Mouse (Mus musculus): ENCODE measurements around the gene Gm43517. TPM values are rescaled to one million over a fixed set of nuclear protein-coding genes. Genes with fewer than 3 reads are reported as not detected.

Gm43517 gene
- total RNA-seq, 1 experiment = not detected

DNA sequence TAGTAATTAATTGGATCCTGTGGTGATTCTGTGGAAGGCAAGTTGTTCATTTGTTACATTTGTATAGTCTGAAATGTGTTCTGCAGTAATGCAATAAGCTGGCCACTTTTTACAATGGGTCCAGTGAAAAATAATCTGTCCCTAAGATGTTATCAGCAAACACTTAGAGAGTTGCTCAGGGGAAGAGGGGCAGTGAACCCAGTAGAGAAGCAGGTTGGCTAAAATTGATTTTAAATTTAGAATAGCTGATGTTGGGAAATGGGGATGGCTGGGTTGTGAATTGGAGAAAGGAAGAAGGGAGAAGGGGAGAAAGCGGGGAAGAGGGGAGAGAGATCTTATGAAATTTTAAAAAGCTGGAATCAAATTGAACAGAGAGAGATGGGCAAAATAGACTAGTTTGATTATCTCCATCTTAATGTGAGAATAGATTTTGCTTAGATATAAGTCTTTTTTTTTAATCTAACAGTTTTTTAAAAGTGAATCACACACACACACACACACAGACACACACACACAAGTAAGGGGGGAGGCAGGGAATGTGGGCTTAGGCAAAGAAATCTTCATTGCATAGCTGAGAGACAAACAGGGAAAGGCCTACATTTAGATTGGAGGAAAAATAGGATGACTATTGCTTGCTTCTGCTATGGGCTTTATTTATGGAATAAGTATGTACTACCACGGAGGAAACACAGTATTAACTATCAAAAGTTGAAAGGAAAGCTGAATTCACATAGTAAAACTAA is 3.1 kb downstream of the Gm43517 start:
- DNase-seq (ENCODE audit: low read depth, low spot score) = no peak
- Histone ChIP-seq H3K4me1 (ENCODE audit: control insufficient read depth in 2 of 2, insufficient read depth in 2 of 2, low read length in 2 of 2, poor library complexity in 1 of 2) (no peaks in the 10 kb centered on the region), H3K27ac (ENCODE audit: insufficient read depth, low read depth, low read length, poor library complexity, severe bottlenecking) (no peak overlapping the region), H3K9ac (ENCODE audit: insufficient read depth, low read depth, low read length, poor library complexity, severe bottlenecking) (no peak overlapping the region), H3K9me3 (ENCODE audit: control insufficient read depth, insufficient read depth, low read depth, low read length) (no peaks in the 10 kb centered on the region), H3K36me3 (ENCODE audit: control insufficient read depth, insufficient read depth, low read length, poor library complexity, severe bottlenecking) (no peaks in the 10 kb centered on the region), H3K4me3 (ENCODE audit: insufficient read depth in 1 of 2, low read depth in 1 of 2, low read length in 2 of 2, poor library complexity in 1 of 2, severe bottlenecking in 1 of 2) (no peak overlapping the region)
- in situ Hi-C loops (cut with MboI; ENCODE audit: low sequenced_read_pairs in 2 of 2, unreplicated experiment in 2 of 2) = no loop called here
- TF ChIP-seq ZNF384 (IDR thresholded peaks at IDR 0.05; ENCODE audit: low read depth, low read length) = no peak
- no peak for TF ChIP-seq ZC3H11A (IDR thresholded peaks at IDR 0.05; ENCODE audit: borderline replicate concordance, low read depth, low read length)
- no peak for TF ChIP-seq MAFK (IDR thresholded peaks at IDR 0.05; ENCODE audit: insufficient read depth, low read depth, low read length)
- TF ChIP-seq CHD2 (IDR thresholded peaks at IDR 0.05; ENCODE audit: low read depth, low read length) = no peak
- no peak for TF ChIP-seq HCFC1 (IDR thresholded peaks at IDR 0.05; ENCODE audit: borderline replicate concordance, insufficient read depth, low read length)

DNA sequence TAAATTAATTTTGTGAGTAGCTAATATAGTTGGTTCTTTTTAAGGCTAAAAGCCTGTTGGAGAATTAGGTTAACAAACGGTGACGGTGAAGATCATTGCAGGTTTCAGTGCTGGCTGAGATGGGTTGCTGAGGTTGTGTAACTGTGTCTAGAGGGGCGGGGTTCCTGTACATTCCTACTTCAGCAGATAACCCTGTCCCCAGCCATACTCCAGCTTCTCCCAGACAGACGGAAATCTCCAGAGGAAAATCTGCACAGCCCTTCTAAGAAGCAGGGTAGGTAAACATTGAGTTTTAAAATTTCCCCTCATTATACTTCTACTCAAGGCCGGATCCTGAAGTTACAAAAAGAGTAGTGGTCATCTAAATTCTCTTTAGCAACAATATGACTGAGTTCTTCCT is 4.7 kb downstream of the Gm43517 start:
- Histone ChIP-seq H3K9ac (ENCODE audit: insufficient read depth, low read depth, low read length, poor library complexity, severe bottlenecking) (no peak overlapping the region), H3K4me3 (ENCODE audit: insufficient read depth in 1 of 2, low read depth in 1 of 2, low read length in 2 of 2, poor library complexity in 1 of 2, severe bottlenecking in 1 of 2) (no peak overlapping the region), H3K9me3 (ENCODE audit: control insufficient read depth, insufficient read depth, low read depth, low read length) (no peaks in the 10 kb centered on the region), H3K36me3 (ENCODE audit: control insufficient read depth, insufficient read depth, low read length, poor library complexity, severe bottlenecking) (no peaks in the 10 kb centered on the region), H3K27ac (ENCODE audit: insufficient read depth, low read depth, low read length, poor library complexity, severe bottlenecking) (no peak overlapping the region), H3K4me1 (ENCODE audit: control insufficient read depth in 2 of 2, insufficient read depth in 2 of 2, low read length in 2 of 2, poor library complexity in 1 of 2) (no peaks in the 10 kb centered on the region)
- no peak for DNase-seq (ENCODE audit: low read depth, low spot score)
- in situ Hi-C loops (cut with MboI; ENCODE audit: low sequenced_read_pairs in 2 of 2, unreplicated experiment in 2 of 2) = no loop called here
- TF ChIP-seq ZNF384 (IDR thresholded peaks at IDR 0.05; ENCODE audit: low read depth, low read length) (no peak), CHD2 (IDR thresholded peaks at IDR 0.05; ENCODE audit: low read depth, low read length) (no peak), HCFC1 (IDR thresholded peaks at IDR 0.05; ENCODE audit: borderline replicate concordance, insufficient read depth, low read length) (no peak), ZC3H11A (IDR thresholded peaks at IDR 0.05; ENCODE audit: borderline replicate concordance, low read depth, low read length) (no peak), MAFK (IDR thresholded peaks at IDR 0.05; ENCODE audit: insufficient read depth, low read depth, low read length) (no peak)

DNA sequence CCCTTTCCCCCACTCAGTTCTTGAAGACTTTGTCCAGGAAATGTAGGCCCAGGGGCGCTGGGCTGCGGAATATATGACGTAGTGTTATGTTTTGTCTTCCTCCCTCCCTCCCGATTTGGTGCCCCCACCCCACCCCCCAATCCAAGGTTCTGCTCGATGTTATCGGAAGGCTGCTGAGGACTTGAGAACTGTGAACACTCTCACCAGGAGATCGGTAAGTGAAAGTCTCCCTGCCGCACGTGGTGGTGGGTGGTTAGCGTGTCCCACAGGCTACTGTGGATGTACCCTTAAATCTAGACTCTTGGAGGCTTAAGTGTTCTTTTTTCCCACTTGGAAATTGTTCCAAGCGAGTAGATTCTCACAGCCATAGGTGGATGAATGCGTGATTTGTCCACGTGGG is 5.3 kb downstream of the Gm43517 start:
- no peaks in the 10 kb centered on the region for H3K36me3 ChIP-seq (ENCODE audit: control insufficient read depth, insufficient read depth, low read length, poor library complexity, severe bottlenecking)
- no peaks in the 10 kb centered on the region for H3K4me1 ChIP-seq (ENCODE audit: control insufficient read depth in 2 of 2, insufficient read depth in 2 of 2, low read length in 2 of 2, poor library complexity in 1 of 2)
- DNase-seq (ENCODE audit: low read depth, low spot score) = no peak
- no peak overlapping the region for H3K27ac ChIP-seq (ENCODE audit: insufficient read depth, low read depth, low read length, poor library complexity, severe bottlenecking)
- TF ChIP-seq ZC3H11A (IDR thresholded peaks at IDR 0.05; ENCODE audit: borderline replicate concordance, low read depth, low read length) (no peak), HCFC1 (IDR thresholded peaks at IDR 0.05; ENCODE audit: borderline replicate concordance, insufficient read depth, low read length) (no peak), CHD2 (IDR thresholded peaks at IDR 0.05; ENCODE audit: low read depth, low read length) (no peak), MAFK (IDR thresholded peaks at IDR 0.05; ENCODE audit: insufficient read depth, low read depth, low read length) (no peak), ZNF384 (IDR thresholded peaks at IDR 0.05; ENCODE audit: low read depth, low read length) (no peak)
- in situ Hi-C loops (cut with MboI; ENCODE audit: low sequenced_read_pairs in 2 of 2, unreplicated experiment in 2 of 2) = no loop called here
- no peak overlapping the region for H3K4me3 ChIP-seq (ENCODE audit: insufficient read depth in 1 of 2, low read depth in 1 of 2, low read length in 2 of 2, poor library complexity in 1 of 2, severe bottlenecking in 1 of 2)
- no peak overlapping the region for H3K9ac ChIP-seq (ENCODE audit: insufficient read depth, low read depth, low read length, poor library complexity, severe bottlenecking)
- no peaks in the 10 kb centered on the region for H3K9me3 ChIP-seq (ENCODE audit: control insufficient read depth, insufficient read depth, low read depth, low read length)

DNA sequence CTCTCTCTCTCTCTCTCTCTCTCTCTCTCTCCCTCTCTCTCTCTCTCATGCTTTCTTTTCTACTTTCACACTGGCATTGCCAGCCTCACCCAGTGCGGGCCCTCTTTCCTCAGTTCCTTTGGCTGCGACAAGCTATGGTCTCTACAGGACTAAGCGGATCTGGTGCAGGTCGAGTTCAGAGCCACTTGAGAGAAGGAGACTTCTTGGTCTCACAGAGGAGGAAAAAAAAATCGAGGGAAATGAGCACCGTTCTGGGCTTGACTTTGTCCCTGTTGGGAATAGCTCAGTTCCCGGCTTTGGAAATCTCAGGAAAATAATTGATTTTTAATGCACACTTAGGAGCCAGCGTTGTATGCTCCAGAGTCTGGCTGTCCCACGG is 5.9 kb downstream of the Gm43517 start:
- H3K36me3 ChIP-seq (ENCODE audit: control insufficient read depth, insufficient read depth, low read length, poor library complexity, severe bottlenecking) = no peaks in the 10 kb centered on the region
- no peaks in the 10 kb centered on the region for H3K4me1 ChIP-seq (ENCODE audit: control insufficient read depth in 2 of 2, insufficient read depth in 2 of 2, low read length in 2 of 2, poor library complexity in 1 of 2)
- H3K4me3 ChIP-seq (ENCODE audit: insufficient read depth in 1 of 2, low read depth in 1 of 2, low read length in 2 of 2, poor library complexity in 1 of 2, severe bottlenecking in 1 of 2) = peak overlapping the region in 1 of 2 experiments; percentile 33; a peak in 1 of 4 replicates
- no peak overlapping the region for H3K27ac ChIP-seq (ENCODE audit: insufficient read depth, low read depth, low read length, poor library complexity, severe bottlenecking)
- H3K9me3 ChIP-seq (ENCODE audit: control insufficient read depth, insufficient read depth, low read depth, low read length) = no peaks in the 10 kb centered on the region
- no peak for TF ChIP-seq ZNF384 (IDR thresholded peaks at IDR 0.05; ENCODE audit: low read depth, low read length)
- TF ChIP-seq CHD2 (IDR thresholded peaks at IDR 0.05; ENCODE audit: low read depth, low read length) = no peak
- TF ChIP-seq ZC3H11A (IDR thresholded peaks at IDR 0.05; ENCODE audit: borderline replicate concordance, low read depth, low read length) = no peak
- no peak for TF ChIP-seq MAFK (IDR thresholded peaks at IDR 0.05; ENCODE audit: insufficient read depth, low read depth, low read length)
- no peak for TF ChIP-seq HCFC1 (IDR thresholded peaks at IDR 0.05; ENCODE audit: borderline replicate concordance, insufficient read depth, low read length)
- in situ Hi-C loops (cut with MboI; ENCODE audit: low sequenced_read_pairs in 2 of 2, unreplicated experiment in 2 of 2) = no loop called here
- no peak overlapping the region for H3K9ac ChIP-seq (ENCODE audit: insufficient read depth, low read depth, low read length, poor library complexity, severe bottlenecking)
- no peak for DNase-seq (ENCODE audit: low read depth, low spot score)
